Mouse (Mus musculus) liver, embryonic 14.5 days (tissue): ENCODE measurements around the gene Slc25a39. TPM values are rescaled to one million over a fixed set of nuclear protein-coding genes. Genes with fewer than 3 reads are reported as not detected.

Experiments
- ATAC-seq: fragments of 200-750 bp; cut with Nextera tagmentation; 2 replicates; pipeline ENCODE4 v1.8.0; 2017; ENCODE audit warnings: moderate number of reproducible peaks, mild to moderate bottlenecking, moderate library complexity; ENCODE audit not compliant: insufficient read depth
- DNase-seq, 3 experiments: peaks; one replicate each; pipeline ENCODE4 v3.0.0-alpha.2; 2012 to 2013; ENCODE audit warnings: low read depth in 3 of 3, low spot score in 3 of 3
- H3K27ac ChIP-seq: fragments of 300-500 bp; sonication (generic); 2 replicates; pipeline ENCODE4 v1.5.1; 2014; ENCODE audit warnings: moderate library complexity, mild to moderate bottlenecking, control low read depth, inconsistent platforms
- H3K27me3 ChIP-seq: fragments of 300-500 bp; sonication (generic); 2 replicates; pipeline ENCODE4 v1.6.1; 2014; ENCODE audit warnings: mild to moderate bottlenecking, low read length, moderate library complexity; ENCODE audit not compliant: control insufficient read depth, insufficient read depth
- H3K36me3 ChIP-seq: fragments of 300-500 bp; sonication (generic); replicated peaks from 2 replicates; pipeline ENCODE4 v1.6.1; 2014; ENCODE audit warnings: low read depth; ENCODE audit not compliant: control insufficient read depth, insufficient read depth
- H3K4me1 ChIP-seq, 2 experiments: fragments of 200-500 bp in 1 of 2; fragments of 300-500 bp in 1 of 2; sonication (generic) in 1 of 2; replicated peaks; 2 replicates each; pipeline ENCODE4 v1.6.1; 2012 to 2014; ENCODE audit warnings: antibody characterized with exemption in 1 of 2, inconsistent platforms in 1 of 2, low read length in 1 of 2; ENCODE audit not compliant: control insufficient read depth in 2 of 2, insufficient read depth in 2 of 2
- H3K4me2 ChIP-seq: fragments of 300-500 bp; sonication (generic); 2 replicates; pipeline ENCODE4 v1.6.1; 2014; ENCODE audit warnings: low read depth, mild to moderate bottlenecking, control low read depth, moderate library complexity
- H3K4me3 ChIP-seq, 2 experiments: fragments of 200-500 bp in 1 of 2; fragments of 300-500 bp in 1 of 2; sonication (generic) in 1 of 2; 2 replicates each; pipeline ENCODE4 v1.5.1; 2012 to 2014; ENCODE audit warnings: low read depth in 2 of 2, low read length in 2 of 2, mild to moderate bottlenecking in 2 of 2, control low read depth in 1 of 2, inconsistent platforms in 1 of 2, moderate library complexity in 1 of 2; ENCODE audit not compliant: insufficient read depth in 1 of 2
- H3K9ac ChIP-seq: fragments of 300-500 bp; sonication (generic); replicated peaks from 2 replicates; pipeline ENCODE4 v1.6.1; 2014; ENCODE audit warnings: mild to moderate bottlenecking, control low read depth, moderate library complexity
- H3K9me3 ChIP-seq: fragments of 300-500 bp; sonication (generic); 2 replicates; pipeline ENCODE4 v1.6.1; 2016; ENCODE audit warnings: low read length, mixed read lengths; ENCODE audit not compliant: control insufficient read depth
- CTCF ChIP-seq: IDR thresholded peaks from 2 replicates; pipeline ENCODE4 v1.5.1; 2016; ENCODE audit warnings: antibody characterized with exemption, low read depth, control low read depth
- EP300 ChIP-seq: IDR thresholded peaks from 2 replicates; pipeline ENCODE4 v1.6.1; 2016; ENCODE audit warnings: antibody characterized with exemption, low read depth
- WGBS: fragments of 180-500 bp; shearing (Covaris S2); extraction: QIAGEN DNeasy Blood & Tissue Kit; methylation state at CpG from one replicate; pipeline ENCODE4 v1.1.7; 2014; ENCODE audit not compliant: insufficient replicate concordance; 5-methylcytosine and 5-hydroxymethylcytosine counted together
- polyA plus RNA-seq, 2 experiments: library from polyadenylated mRNA; depleted of rRNA in 1 of 2; stranded (reverse) in 1 of 2; unstranded in 1 of 2; fragments of >200 nt; fragmentation: Nextera tagmentation in 1 of 2; extraction: Ambion mirVana in 1 of 2; gene quantifications; 2 replicates each; pipeline versions ENCODE4 v1.2.1 to v1.2.3; 2012 to 2014

The Slc25a39 gene
- polyA plus RNA-seq, 2 experiments: 167 to 339 TPM

DNA sequence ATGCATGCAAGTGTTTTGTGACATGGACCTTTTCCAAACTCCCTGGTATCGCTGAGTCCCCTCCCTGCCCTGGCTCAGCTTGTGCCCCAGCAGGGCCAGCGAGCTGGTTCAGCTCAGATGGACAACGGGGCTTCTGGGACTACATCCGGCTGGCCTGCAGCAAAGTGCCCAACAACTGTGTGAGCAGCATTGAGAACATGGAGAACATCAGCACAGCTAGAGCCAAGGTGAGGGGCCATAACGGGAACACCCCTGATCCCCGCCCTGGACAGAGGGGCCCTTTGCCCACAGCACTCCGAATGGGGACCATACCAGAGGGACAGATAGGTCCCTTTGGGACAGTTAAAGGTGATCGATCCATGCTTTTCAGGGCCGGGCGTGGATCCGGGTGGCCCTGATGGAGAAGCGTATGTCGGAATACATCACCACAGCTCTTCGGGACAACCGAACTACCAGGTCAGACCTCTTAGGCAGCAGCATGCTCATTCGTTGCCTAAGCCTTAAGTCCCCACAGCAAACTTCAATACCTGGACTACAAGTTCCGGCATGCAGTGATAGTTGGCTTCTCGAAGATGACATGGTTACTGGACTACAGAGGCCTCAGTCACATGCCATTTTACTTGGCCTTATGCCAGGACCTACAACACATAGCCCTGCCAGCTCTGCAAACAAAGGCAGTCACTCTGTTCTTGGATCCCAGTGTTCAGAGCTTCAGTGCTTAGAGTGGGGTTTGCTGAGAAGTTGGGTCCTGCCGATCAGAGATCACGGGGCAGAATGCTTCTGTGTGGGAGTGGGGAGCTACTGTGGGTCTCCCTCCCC is 9.5 kb downstream of the Slc25a39 start:
- no peak overlapping the region for H3K4me2 ChIP-seq
- peaks cover 75% of the 10 kb centered on the region for H3K27me3 ChIP-seq
- DNase-seq: no peak
- peaks cover 2 to 3% of the 10 kb centered on the region in 2 experiments; a peak in 2 of 4 replicates for H3K4me1 ChIP-seq
- no peak overlapping the region for H3K4me3 ChIP-seq
- H3K9ac ChIP-seq: no peak overlapping the region
- ATAC-seq: no peak
- no peak for TF ChIP-seq EP300
- no peak for TF ChIP-seq CTCF
- H3K27ac ChIP-seq: no peak overlapping the region
- H3K36me3 ChIP-seq: peaks cover 9% of the 10 kb centered on the region
- WGBS: 74% methylated on average over 20 of the region's 20 CpGs
- no peaks in the 10 kb centered on the region for H3K9me3 ChIP-seq

DNA sequence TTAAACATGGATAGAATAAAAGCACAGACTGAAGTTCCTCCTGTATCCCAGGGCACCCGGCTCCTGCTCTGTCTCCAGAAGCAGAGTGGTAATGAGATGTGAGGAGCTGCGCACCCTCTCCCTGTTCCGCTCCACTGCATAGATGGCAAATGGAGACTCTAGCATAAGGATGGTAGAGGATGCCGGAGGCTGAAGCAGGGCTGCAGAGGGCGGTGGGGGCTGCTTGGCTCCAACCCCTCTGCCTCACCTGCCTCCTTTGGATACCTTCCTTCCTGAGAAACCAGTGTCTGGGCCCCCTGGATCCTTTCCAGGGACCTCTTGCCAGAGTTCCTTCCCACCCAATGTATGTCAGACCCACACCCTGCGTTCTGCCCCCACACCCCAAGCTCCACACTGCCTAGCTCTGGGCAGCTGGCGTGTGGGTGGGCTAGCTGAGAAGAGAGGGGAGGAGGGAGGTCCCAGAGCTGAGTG is 11.0 kb downstream of the Slc25a39 start:
- Histone ChIP-seq H3K4me2 (no peak overlapping the region), H3K9me3 (no peaks in the 10 kb centered on the region), H3K4me1 (peaks cover 8 to 12% of the 10 kb centered on the region in 2 experiments; a peak in 3 of 4 replicates), H3K9ac (no peak overlapping the region), H3K27ac (no peak overlapping the region), H3K4me3 (no peak overlapping the region), H3K36me3 (no peaks in the 10 kb centered on the region), H3K27me3 (peaks cover 88% of the 10 kb centered on the region)
- no peak for ATAC-seq
- TF ChIP-seq CTCF: no peak
- no peak for TF ChIP-seq EP300
- DNase-seq: no peak
- 80% methylated on average over 7 of the region's 7 CpGs for WGBS

DNA sequence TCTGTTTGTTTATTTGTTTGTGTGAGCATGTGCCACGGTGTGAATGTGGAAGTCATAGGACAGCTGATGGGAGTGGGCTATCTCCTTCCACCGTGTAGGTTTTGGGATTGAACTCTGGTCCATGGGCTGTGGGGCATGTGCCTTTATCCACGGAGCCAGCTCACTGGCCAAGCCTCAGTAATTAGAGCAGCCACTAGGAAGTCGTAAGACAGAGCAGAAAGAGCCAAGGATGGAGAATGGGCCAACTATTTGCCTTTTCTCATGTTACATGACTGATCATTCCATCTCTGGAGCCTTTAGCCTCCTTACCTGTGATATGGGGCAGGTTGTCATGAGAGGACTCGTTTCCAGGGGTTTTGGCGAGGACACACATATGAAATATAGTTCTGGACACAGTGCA is 11.5 kb downstream of the Slc25a39 start:
- no peak for TF ChIP-seq CTCF
- TF ChIP-seq EP300: no peak
- DNase-seq (no peak), ATAC-seq (no peak)
- Histone ChIP-seq H3K27me3 (peaks cover 91% of the 10 kb centered on the region), H3K4me3 (no peak overlapping the region), H3K4me2 (no peak overlapping the region), H3K4me1 (peaks cover 8 to 12% of the 10 kb centered on the region in 2 experiments; a peak in 3 of 4 replicates), H3K9me3 (no peaks in the 10 kb centered on the region), H3K9ac (no peak overlapping the region), H3K27ac (no peak overlapping the region), H3K36me3 (no peaks in the 10 kb centered on the region)
- 44% methylated on average over 6 of the region's 6 CpGs for WGBS

DNA sequence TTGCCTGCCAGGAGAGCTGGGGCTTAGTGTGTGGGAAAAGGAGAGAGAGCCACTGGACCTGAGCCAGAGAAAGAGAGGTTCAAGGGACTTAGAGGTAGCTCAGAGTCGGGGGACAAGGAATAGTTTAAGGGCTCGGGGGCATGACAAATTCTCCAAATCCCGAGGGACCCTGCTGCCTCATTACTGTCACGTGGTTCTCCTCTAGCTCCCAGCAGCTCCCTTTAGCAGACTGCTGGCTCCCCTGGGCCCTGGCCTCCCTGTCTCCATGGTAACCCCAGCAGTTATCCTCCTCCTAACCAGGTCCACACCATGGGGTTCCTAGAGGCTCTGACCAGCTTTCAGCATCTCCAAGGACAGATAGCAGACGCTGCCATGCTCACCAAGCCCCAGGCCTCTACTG is 12.5 kb downstream of the Slc25a39 start:
- Histone ChIP-seq H3K27me3 (peaks cover 91% of the 10 kb centered on the region), H3K9ac (no peak overlapping the region), H3K36me3 (no peaks in the 10 kb centered on the region), H3K4me1 (peaks cover 6 to 12% of the 10 kb centered on the region in 2 experiments; a peak in 3 of 4 replicates), H3K27ac (no peak overlapping the region), H3K9me3 (no peaks in the 10 kb centered on the region), H3K4me2 (no peak overlapping the region), H3K4me3 (no peak overlapping the region)
- no peak for TF ChIP-seq EP300
- TF ChIP-seq CTCF: no peak
- ATAC-seq (no peak), DNase-seq (no peak)
- WGBS: 19% methylated on average over 5 of the region's 5 CpGs

DNA sequence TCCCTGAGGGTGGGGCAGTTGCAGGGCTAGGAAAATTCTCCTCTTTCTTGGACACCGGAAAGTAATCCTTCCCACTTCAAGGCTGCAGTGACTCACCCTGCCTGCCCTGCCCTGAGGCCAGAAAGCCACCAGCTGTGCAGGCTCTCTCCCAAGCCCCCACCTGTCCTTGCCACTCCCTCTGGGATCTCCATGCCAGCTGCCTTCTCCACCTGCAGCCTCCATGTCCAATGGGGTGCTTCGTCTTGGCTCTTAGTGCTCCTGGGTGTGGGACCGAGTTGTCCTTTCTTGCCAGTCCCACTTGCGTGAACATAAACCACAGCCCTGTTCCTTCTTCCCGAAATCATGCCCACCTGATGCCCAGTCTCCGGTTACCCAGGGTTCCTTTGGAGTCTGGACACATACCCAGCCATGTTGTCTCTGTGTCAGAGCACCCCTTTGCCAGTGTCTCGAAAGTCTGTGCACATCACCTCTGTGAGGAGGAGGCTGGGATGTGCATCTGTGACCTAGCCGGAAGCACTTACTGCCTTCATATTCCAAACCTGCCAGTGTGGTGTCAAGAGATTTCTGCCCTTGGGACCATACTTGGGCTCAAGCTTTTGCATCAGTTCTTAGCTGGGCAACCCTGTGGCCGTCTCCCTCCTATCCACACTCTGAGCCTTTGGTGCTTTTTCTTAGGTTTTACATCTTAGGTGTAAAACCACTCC is 13.2 kb downstream of the Slc25a39 start:
- no peak for DNase-seq
- Histone ChIP-seq H3K4me1 (peaks cover 6 to 12% of the 10 kb centered on the region in 2 experiments; a peak in 3 of 4 replicates), H3K4me3 (no peak overlapping the region), H3K36me3 (no peaks in the 10 kb centered on the region), H3K27ac (no peak overlapping the region), H3K9ac (no peak overlapping the region), H3K27me3 (peaks cover 84% of the 10 kb centered on the region), H3K4me2 (no peak overlapping the region), H3K9me3 (no peaks in the 10 kb centered on the region)
- TF ChIP-seq EP300 (no peak), CTCF (no peak)
- WGBS: 73% methylated on average over 9 of the region's 9 CpGs
- no peak for ATAC-seq
